Mouse (Mus musculus) adipocyte (in vitro differentiated cells): ENCODE results near the gene Ptgis.

ENCODE experiments used
- DNase-seq: peaks from one replicate; pipeline ENCODE4 v3.0.0-alpha.2; 2016; ENCODE audit warnings: low spot score

The Ptgis gene

DNA sequence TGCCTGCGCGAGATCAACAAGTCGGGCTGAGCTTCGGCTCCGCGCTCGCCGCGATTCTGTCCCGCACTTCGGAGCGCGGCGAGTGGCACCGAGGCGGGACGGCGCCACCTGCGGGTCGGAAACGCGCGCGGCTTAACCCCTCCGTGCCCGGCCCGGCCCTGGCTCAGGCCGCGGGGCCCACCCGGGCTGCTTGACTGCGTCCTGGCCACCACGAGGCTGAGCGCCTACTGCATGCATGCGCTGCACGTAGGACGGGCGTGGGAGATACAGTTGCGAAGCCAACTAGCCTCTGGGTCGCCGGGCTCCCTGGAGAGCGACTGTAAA lies 50.4 kb downstream of the Ptgis start, which contains the start of gene Kcnb1:
TSS of gene Kcnb1 (minus strand) at position 80 of the 324 bp plus-strand sequence.
- no peak for DNase-seq

DNA sequence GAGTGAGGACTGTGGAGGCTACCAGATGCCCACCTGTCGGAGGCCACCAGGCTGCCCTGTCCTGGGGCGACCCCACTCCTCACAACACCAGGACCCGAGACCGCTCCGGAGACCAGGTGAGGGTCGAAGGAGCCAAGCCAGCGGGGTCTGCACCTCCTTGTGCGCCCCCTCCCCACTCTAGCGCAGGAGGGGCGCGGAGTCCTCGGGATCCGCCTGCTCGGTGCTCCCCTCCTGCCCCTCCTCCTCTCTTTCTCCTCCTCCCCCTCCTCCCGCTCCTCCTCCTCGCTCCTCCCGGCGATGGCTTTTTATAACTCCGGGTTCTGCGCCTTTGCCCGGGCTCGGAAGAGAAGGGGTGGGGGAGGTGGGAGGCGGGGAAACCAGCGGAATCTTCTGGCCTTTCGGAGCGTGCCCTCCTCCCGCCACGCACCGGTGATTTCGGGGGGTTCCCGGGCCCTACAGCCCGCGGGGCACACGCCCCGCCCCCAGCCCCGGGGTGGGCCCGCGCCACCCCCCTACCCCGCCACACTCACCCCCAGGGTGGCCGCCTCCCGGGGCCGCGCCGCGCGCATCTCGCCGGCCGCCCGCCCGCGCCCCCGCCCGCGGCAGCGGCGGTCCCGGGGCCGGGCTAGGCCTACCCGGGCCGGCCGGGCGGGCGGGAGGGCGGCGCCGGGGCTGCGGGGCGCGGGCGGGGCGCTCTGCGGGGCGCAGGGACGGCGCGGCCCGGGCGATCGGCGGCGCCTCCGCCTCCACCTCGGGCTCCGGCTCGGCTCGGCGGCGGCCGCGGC lies 50.9 kb downstream of the Ptgis start:
- no peak for DNase-seq

DNA sequence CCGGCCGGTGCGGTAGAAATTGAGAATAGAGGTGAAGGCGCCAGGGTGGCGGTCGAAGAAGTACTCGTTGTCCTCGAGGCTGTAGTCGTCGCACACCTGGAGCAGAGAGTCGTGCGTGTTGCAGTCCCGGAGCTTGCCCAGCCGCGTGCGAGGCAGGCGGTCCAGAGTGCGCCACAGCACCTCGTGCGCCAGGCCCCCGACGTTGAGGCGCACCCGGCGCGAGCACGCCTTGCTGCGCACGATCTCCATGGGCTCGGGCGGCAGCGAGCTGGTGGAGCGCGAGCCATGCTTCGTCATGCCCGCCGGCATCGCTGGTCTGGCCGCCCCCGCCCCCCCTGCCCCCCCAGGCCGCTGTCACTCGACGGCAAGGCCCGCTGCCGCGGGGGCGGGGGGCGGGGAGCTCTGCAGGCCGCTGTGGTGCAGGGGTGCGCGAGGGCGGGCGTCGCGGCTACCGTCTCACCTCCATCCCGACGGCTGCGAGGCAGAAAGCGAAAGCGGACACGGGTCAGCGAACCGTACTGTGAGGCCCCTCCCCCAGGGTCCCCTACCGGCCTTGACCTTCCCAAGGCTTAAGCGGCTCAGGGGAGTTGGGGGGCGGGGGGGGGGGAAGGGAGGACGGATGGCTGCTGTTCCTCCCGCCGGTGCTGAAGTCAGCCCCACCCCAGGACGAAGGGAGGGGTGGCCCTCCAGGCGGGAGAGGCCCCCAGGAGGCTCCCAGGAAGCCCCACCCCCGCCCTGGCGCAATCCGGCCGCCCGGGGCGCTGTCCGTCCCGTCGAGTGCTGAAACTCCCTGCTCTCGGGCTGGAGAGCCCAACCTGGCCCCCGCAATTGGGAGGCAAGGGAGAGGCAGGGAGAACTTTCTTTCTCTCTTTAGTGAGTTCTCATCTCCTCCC lies 51.8 kb downstream of the Ptgis start:
- DNase-seq, result no peak

DNA sequence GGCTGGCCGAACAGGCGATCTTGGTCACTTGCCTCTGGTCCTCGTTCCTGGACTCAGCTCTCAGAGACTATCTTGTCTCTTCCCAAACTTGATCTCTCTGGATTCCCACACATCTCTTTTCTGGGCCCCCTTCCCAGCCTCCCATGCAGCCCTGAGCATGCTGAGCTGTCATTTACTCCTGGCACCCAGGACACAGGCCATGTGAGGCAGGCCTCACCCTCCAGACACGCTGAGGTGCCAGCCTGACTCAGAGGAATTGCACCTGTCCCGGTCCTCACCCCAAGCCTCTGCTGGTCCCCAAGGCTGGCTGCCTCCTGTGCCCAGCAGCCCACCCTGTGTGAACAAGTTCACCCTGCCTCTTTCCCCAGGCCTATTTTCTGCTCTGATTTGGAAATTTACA lies 53.3 kb downstream of the Ptgis start:
- no peak for DNase-seq

DNA sequence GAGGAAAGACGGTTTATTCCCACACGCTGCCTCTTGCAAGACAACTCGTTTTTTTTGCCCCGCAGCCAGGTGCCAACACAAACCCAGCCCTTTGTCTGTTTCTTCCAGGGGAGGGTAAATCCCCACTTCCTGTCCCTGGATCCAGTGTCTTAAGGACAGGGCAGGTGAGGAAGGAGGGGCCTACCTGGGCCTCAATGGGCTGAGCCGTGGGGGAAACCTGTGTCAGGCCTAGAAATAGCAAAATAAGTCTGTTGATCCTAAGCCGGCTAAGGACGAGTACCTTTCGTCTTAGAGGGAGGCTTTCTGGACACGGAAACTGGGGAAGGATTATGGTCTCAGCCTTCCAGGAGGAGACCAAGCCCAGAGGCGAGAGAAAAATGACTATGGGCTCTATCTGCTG lies 53.9 kb downstream of the Ptgis start:
- DNase-seq, result no peak

DNA sequence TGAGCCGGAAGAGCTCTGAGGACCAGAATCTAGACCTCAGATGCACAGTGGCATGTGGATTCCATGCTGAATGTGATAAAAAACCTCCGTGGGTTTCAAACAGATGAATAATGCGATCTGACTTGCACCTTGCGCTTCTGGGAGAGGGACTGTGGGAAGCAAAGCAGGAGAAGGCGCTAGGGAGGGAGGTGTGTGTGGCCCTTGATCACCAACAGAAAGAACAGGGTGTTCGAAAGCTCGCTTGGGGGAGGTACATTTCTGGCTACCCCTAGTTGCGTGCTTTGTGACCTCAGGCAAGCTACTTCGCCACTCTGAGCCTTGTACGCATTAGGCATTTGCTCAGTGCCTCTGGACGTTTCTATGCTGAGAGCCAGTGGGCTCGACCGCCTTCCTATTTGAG lies 54.4 kb downstream of the Ptgis start:
- no peak for DNase-seq

DNA sequence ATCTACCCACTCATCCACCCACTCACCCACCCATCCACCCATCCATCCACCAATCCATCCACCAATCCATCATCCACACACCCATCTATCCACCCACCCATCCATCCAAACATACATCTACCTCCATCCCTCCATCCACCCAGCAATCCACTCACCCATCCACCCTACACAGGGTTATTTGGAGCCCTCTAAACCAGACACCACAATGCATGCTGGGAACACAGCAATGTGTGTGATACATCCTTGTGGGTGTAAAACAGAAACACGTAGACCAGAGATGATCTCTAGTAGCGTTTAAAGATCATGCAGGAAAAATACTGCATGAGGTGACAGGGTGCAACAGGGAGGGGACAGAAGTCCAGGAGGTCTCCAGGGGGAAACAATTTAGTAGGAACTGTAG lies 55.0 kb downstream of the Ptgis start:
- DNase-seq, result no peak

DNA sequence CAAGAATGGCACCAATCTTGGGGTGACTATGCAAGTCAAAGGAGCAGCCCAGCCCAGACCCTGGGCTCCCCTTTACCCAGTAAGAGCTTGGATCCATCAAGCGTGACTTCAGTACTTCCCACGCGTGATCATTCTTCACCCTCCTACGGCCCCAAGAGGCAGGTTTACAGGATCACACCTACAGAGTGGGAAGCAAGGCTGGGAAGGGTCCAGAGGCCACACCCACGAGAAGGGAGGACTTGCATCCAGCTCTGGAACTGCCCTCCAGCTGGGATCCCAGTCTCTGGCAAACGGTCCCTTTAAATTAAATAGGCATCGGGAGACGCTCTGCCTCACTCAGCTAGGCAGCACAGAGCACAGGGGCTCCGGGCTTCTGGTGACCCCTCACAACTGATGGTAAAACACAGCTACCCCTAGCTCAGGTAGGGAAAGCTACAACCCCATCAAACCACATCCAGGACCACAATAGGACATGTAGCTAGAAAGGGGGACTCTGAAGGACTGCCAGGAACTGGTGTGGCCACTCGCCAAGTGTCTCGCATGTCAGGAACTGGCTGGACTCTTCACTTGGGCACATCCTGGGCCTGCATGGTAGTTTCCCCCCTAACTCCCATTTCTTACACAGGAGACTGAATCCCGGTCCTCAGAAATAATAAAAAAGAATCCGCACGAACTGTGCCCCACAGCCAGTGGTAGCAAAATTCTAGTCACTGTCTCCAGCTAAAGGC lies 58.6 kb downstream of the Ptgis start:
- no peak for DNase-seq

DNA sequence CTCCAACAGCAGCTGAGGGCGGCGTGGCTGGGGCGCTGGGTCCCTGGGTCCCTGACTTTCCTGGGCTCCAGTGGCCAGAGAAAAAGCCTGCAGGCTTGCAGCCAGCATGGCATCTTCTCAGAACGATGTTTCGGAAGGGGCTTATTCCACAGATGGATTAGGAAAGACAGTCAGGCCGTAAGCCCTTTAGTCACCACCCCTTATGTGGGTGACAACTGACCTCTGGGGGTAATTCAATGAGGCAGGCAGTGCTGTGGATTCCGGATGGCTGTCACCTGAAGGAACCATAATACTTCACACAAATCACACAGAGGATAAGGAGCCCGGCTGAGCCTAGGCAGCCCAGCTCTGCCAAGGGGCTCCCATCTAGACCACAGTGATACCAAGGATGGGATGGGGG lies 59.3 kb downstream of the Ptgis start:
- DNase-seq, result no peak

DNA sequence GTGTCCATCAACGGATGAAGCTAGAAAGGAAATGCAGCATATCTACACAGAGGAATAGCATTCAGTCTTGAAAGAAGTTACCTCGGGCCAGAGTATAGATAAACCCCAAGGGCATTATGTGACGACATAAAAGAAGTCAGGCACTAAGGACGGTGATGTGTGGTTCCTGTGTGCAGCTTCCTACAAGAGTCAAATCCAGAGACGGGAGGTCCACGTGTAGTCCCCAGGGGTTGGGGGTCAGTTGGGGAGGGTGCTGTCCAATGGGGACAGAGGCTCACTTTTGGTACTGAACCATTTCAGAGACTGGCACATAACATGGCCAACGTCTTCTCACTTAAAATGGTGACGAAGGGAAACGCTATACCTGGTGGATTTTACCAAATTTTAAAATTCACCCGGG lies 61.1 kb downstream of the Ptgis start:
- no peak for DNase-seq

DNA sequence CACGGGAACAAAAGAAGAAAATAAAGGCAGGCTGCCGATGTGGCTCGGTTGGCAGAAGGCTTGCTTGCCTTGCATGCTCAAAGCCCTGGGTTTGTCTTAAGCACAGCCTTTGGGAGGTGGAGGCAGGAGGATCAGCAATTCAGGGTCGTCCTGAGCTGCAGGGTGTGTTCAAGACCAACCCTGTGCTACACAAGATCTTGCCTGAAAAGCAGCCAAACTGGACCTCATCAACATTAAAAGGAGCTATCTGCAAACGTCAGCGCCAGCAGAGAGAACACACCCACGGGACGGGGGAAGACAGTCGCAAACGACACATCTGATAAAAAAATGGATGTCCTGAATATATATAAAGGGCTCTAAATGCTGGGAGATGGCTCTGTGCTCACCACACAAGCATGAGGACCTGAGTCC lies 63.2 kb downstream of the Ptgis start:
- no peak for DNase-seq

DNA sequence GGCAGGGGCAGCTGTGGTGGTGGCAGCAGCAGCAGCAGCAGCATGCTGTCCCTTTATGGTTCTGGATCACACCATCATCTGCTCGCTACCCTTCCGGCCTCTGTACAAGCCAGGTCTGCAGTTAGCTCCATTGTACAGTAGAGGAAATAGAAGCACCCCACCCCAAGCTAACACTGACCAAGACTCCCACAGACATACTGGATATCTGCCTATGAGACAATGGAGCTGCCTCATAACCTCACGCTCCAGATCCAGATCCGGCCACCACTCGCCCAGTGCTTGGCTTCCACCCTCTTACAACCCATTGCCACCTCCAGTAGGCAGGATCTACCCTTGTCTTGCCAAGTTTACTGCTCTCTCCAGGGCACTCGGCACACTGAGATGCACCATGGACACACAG lies 65.1 kb downstream of the Ptgis start:
- DNase-seq, result no peak

DNA sequence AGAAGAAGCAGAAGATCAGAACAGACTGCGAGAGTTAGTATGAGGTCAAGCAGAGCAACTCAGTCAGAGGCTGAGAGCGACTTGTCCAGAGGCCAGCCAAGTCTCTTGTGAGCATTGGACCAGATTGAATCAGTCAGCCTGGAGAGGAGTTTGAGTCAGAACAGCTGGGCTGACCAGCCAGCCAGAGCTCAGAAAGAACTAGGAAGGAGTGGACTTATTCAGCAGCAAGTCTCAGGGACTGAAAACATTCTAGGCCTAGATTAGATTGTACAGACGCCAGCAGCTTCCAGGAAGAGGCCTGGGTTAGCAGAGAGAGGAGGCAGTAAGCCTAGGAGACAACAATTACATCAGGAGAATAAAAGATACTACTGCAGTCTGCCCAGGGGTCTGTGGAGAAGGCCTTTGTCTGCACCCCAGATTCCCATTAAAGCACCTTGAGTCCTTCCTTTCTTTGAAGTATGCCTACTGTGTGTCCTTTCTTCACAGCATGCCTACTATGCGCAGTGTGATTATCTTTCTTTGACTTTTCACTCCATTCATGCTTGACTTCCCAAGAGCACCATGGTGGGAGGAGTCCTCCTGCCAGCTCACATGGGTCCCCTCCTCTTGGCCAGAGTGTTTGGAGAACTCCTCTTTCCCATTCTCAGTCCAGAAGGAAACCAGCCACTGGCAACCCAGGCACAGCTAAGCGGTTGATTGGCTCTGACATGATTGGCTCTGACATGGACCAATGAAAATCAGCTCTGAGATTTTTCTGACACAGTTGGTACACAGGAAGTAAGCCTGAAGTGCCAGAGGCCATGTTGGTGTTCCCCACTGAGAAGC lies 67.1 kb downstream of the Ptgis start:
- DNase-seq, result peak; percentile 70

DNA sequence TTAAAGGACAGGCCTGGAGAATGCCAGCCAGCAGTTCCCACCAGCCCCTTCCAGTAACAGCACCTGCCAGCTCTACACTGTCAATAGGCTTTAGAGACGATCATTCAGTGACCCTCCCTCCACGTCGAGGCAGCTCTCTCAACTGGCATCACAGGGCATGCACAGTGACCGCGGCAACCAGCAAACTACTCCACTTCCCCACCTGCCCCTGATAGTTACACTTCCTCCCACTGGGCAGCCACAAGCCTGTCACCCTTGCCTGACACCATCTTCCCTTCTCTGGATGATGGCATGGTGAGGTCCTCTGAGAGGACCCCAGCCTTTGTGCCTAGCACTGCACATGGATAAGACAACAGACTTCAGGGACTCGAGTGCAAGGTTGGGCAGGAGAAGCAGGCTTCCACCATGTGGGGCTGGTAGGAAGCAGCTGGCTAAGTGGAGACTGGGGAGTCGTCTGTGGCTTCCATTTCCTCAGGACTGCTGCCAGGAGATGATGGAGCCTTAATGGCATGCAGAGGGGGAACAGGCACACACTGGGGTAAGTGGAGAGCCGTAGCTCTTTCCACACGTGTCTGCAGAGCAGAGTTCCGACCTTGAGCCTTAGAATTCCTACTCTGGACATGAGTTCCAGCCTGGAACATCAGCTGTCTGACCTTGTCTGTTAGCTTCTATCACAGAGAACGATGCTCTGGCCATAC lies 72.7 kb downstream of the Ptgis start:
- no peak for DNase-seq

DNA sequence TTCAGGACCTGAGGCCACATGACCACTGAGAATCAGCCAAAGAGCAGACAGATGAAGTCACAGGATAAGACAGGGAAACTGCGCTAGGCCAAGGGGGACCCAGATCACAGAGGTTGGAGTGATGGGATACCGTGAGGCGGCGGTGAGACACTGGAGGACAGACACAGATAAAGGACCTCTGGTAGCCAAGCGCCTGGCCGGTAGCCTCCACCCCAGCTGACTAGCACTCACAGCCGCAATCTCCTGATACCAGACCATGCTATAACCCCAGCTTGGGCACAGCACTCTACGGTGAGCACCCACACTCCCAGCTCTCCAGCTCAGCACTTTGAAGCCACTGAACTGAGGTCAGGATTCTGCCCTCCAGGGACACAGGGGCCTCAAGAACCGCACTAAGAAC lies 76.8 kb downstream of the Ptgis start:
- DNase-seq, result no peak

DNA sequence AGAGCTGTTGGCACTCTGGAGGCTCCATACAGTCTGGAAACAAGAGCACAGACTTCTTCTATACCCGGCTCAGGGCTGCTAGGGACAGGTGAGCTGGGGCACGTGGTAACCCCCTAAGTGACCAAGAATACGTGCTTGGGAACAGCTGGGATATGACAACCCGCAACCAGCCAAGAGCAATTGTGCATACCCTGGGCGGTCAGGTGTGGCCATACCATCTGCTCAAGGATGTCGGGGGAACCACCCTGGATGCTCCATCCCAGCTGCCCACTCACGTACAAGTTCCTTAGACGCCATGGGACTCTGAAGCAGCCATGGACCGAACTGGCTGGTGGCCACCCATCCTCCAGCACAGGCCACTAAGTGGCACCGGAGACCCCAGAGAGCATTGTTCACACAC lies 77.3 kb downstream of the Ptgis start:
- DNase-seq, result no peak

DNA sequence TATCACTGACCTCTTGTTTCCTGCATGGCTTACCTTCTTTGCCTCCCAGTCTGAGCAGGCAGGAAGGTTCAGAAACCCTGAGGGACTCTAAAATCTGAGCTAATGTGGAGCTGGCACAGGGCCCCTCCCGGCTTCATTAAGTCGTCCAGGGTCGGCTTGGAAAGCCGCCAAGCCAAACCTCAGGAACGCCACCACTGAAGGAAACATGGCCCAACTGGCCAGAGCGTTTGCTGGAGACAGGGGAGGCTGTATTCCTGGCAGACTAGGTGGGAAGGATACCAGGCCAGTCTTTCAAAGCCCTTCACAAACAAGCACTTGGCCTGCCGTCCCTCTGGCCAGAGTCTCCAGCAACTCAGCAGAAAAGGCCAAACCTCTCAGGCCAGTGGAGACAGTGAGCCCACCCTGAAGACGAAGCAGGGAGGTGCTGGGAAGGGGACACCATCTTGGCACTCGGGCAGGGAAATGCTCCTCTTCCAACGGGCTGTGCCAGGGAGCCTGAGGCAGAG lies 77.8 kb downstream of the Ptgis start:
- peak; percentile 13 for DNase-seq

DNA sequence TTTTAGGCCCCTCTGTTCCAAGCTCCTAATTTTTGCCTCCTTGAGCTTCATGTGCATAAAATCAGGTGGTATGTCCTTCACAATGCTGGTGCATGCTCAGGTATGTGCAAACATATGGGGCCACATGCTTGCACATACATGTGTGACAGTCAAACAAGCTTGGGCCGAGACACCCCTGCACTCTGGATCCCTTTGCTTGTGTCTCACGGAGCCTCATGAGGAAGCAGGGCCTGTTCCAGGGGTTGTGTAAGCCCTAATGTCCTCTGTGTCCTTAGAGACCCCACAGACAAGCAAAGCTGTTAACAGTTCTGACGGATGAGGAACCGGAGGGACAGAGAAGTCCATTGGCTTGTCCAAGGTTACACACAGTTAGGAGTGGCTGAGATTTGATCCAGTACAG lies 80.7 kb downstream of the Ptgis start:
- DNase-seq, result no peak

DNA sequence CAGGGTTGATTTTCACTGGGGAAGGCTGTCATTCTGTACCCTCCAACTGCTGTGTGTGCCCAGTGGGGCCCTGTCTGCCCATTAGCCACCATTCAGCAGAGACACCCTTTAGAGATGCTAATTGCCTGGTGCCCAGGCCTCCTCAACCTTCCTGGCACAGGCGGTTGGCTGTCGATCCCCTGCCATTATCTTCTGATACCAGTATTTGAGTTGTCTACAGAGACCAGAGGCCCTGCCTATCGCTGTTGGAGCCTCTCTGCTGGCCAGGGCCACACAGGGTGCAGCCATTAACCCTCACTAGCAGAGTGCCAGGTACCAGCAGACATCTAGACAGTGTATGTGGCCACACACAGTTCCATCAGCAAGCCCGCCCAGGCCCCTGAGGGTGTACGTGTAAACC lies 81.6 kb downstream of the Ptgis start:
- no peak for DNase-seq

DNA sequence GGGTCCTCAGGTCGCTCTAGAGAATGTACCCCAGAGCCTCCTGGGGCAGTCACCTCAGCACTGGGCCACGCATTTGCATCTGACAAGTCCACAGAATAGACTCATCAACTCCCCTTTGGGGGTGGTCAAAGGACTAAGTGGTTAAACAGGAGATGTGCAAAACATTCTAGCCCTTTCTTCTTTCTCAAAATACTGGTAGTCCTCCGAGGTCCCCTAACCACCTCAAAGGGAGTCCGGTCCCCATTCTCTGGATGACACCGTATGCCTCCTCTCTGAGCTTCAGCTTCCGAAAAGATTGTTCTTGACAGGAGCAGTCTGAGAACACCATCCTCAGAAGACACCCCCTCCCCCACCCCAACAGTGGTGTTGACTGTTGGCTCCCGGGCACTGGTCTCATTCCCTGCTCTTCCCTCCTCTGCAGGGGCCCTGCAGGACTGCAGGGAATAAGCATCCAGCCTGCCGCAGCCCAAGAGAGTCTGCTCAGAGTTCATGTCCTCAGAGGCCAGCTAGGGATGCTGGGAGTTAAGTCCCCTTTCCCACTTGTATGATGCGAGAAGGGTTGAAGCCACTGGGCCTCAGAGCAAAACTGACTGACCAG lies 84.2 kb downstream of the Ptgis start:
- DNase-seq, result no peak

DNA sequence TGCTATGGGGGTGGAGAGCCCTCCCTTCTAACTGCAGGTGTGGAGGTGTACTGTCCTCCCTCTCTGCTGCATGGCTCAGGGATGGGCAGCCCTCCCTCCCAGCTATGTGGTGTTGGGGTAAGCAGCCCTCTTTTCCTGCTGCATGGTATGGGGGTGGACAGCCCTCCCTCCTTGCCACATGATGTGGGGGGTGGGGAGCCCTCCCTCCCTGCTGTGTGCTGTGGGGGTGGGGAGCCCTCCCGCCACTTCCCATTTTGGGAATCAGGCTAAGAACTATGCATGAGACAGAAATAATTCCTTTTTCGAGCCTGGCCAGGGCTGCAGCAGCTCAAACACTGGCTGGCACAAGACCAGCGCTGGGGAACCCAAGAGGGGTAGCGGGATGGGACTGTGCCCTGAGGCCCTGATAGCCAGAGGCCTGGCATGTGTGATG lies 84.8 kb downstream of the Ptgis start:
- no peak for DNase-seq
